Mouse (Mus musculus) urinary bladder, postnatal 25 days (tissue): ENCODE measurements at regions not wholly inside any gene's neighbourhood (a gene's known extent, or its start where the extent isn't known, plus 50 kb on each side); places are given as distances from the start of the nearest gene placed in this dataset.

Experiments used
- DNase-seq: peaks from one replicate; pipeline ENCODE4 v3.0.0; 2022; ENCODE audit warnings: low spot score

GRCm38 (mm10) chr6:112133522-112133921 is 140.0 kb upstream of the Lmcd1 start:
- DNase-seq, result no peak

- DNase-seq, result no peak
Measured at GRCm38 (mm10) chr6:112152535-112153364, 120.8 kb upstream of the Lmcd1 start.

- no peak for DNase-seq
Measured at GRCm38 (mm10) chr6:112167487-112167886, 106.1 kb upstream of the Lmcd1 start.

GRCm38 (mm10) chr6:112176344-112176743 is 97.2 kb upstream of the Lmcd1 start:
- no peak for DNase-seq

GRCm38 (mm10) chr6:112187636-112188035 is 85.9 kb upstream of the Lmcd1 start:
- no peak for DNase-seq

GRCm38 (mm10) chr6:112191032-112191431 is 82.5 kb upstream of the Lmcd1 start:
- peak; percentile 63 for DNase-seq

- DNase-seq, result peak; percentile 67
Measured at GRCm38 (mm10) chr6:112197445-112197844, 76.1 kb upstream of the Lmcd1 start.

GRCm38 (mm10) chr6:112199241-112199640 is 74.3 kb upstream of the Lmcd1 start:
- DNase-seq, result no peak

GRCm38 (mm10) chr6:112202120-112202519 is 71.4 kb upstream of the Lmcd1 start:
- DNase-seq, result no peak

- no peak for DNase-seq
Measured at GRCm38 (mm10) chr6:112203321-112203720, 70.2 kb upstream of the Lmcd1 start.

- DNase-seq, result no peak
Measured at GRCm38 (mm10) chr6:112204956-112205355, 68.6 kb upstream of the Lmcd1 start.

GRCm38 (mm10) chr6:112205420-112205995 is 68.0 kb upstream of the Lmcd1 start:
- no peak for DNase-seq

GRCm38 (mm10) chr6:112207229-112207628 is 66.3 kb upstream of the Lmcd1 start:
- no peak for DNase-seq

GRCm38 (mm10) chr6:112210238-112210950 is 63.2 kb upstream of the Lmcd1 start:
- peak; percentile 42 for DNase-seq

GRCm38 (mm10) chr6:112216868-112217267 is 56.7 kb upstream of the Lmcd1 start:
- no peak for DNase-seq

GRCm38 (mm10) chr6:112218248-112218647 is 55.3 kb upstream of the Lmcd1 start:
- no peak for DNase-seq

- no peak for DNase-seq
Measured at GRCm38 (mm10) chr6:112219641-112220040, 53.9 kb upstream of the Lmcd1 start.

GRCm38 (mm10) chr6:112220149-112220548 is 53.4 kb upstream of the Lmcd1 start:
- no peak for DNase-seq

GRCm38 (mm10) chr6:112221373-112221772 is 52.2 kb upstream of the Lmcd1 start:
- DNase-seq, result no peak

GRCm38 (mm10) chr6:112223325-112223724 is 50.2 kb upstream of the Lmcd1 start:
- no peak for DNase-seq
